Mouse (Mus musculus) limb, embryonic 11.5 days (tissue): ENCODE results near the gene Rab34. TPM values are rescaled to one million over a fixed set of nuclear protein-coding genes. Genes with fewer than 3 reads are reported as not detected.

Experiments
- ATAC-seq: fragments of 200-750 bp; cut with Nextera tagmentation; 2 replicates; pipeline ENCODE4 v1.8.0; 2017; ENCODE audit warnings: low read depth; ENCODE audit not compliant: insufficient number of reproducible peaks, low FRiP score, low TSS enrichment
- DNase-seq: peaks from one replicate; pipeline ENCODE4 v3.0.0-alpha.2; 2015; ENCODE audit warnings: low spot score
- H3K27ac ChIP-seq: fragments of 300-500 bp; sonication (generic); replicated peaks from 2 replicates; pipeline ENCODE4 v1.5.1; 2014; ENCODE audit warnings: low read depth, mild to moderate bottlenecking, low read length
- H3K27me3 ChIP-seq: fragments of 300-500 bp; sonication (generic); 2 replicates; pipeline ENCODE4 v1.6.1; 2014; ENCODE audit warnings: mild to moderate bottlenecking, low read length, mixed read lengths; ENCODE audit not compliant: control insufficient read depth, insufficient read depth
- H3K36me3 ChIP-seq: fragments of 300-500 bp; sonication (generic); 2 replicates; pipeline ENCODE4 v1.6.1; 2014; ENCODE audit warnings: mild to moderate bottlenecking, low read length, moderate library complexity, mixed read lengths; ENCODE audit not compliant: control insufficient read depth, insufficient read depth
- H3K4me1 ChIP-seq: fragments of 300-500 bp; sonication (generic); 2 replicates; pipeline ENCODE4 v1.6.1; 2014; ENCODE audit warnings: low read length, mixed read lengths; ENCODE audit not compliant: control insufficient read depth, insufficient read depth
- H3K4me2 ChIP-seq: fragments of 300-500 bp; sonication (generic); 2 replicates; pipeline ENCODE4 v1.6.1; 2014; ENCODE audit warnings: low read depth, mild to moderate bottlenecking, moderate library complexity; ENCODE audit not compliant: severe bottlenecking
- H3K4me3 ChIP-seq: fragments of 300-500 bp; sonication (generic); 2 replicates; pipeline ENCODE4 v1.5.1; 2014; ENCODE audit warnings: low read depth, low read length
- H3K9ac ChIP-seq: fragments of 300-500 bp; sonication (generic); 2 replicates; pipeline ENCODE4 v1.6.1; 2014; ENCODE audit warnings: mild to moderate bottlenecking, low read length
- H3K9me3 ChIP-seq: fragments of 300-500 bp; sonication (generic); 2 replicates; pipeline ENCODE4 v1.6.1; 2016; ENCODE audit warnings: low read length; ENCODE audit not compliant: control insufficient read depth
- WGBS: fragments of 180-500 bp; shearing (Covaris S2); extraction: QIAGEN DNeasy Blood & Tissue Kit; methylation state at CpG from one replicate; pipeline ENCODE4 v1.1.7; 2014; 5-methylcytosine and 5-hydroxymethylcytosine counted together
- polyA plus RNA-seq: library from polyadenylated mRNA; unstranded; fragments of >200 nt; fragmentation: Nextera tagmentation; extraction: Ambion mirVana; gene quantifications from 2 replicates; pipeline ENCODE4 v1.2.1, GENCODE M21; 2014

Rab34 gene
- polyA plus RNA-seq, 1 experiment from 2014 or later, result 144 TPM

GRCm38 (mm10) chr11:78167257-78167959 is 20.8 kb upstream of the Rab34 start:
- no peak overlapping the region for H3K9ac ChIP-seq
- H3K4me2 ChIP-seq, result no peak overlapping the region
- H3K27me3 ChIP-seq, result no peaks in the 10 kb centered on the region
- 90% methylated on average over 14 of the region's 14 CpGs for WGBS
- ATAC-seq (no peak), DNase-seq (no peak)
- H3K9me3 ChIP-seq, result no peaks in the 10 kb centered on the region
- H3K4me3 ChIP-seq, result no peak overlapping the region
- no peak overlapping the region for H3K27ac ChIP-seq
- H3K36me3 ChIP-seq, result peaks cover 2% of the 10 kb centered on the region; the same call in 1 of the 2 replicates
- H3K4me1 ChIP-seq, result peaks cover 17% of the 10 kb centered on the region

DNA sequence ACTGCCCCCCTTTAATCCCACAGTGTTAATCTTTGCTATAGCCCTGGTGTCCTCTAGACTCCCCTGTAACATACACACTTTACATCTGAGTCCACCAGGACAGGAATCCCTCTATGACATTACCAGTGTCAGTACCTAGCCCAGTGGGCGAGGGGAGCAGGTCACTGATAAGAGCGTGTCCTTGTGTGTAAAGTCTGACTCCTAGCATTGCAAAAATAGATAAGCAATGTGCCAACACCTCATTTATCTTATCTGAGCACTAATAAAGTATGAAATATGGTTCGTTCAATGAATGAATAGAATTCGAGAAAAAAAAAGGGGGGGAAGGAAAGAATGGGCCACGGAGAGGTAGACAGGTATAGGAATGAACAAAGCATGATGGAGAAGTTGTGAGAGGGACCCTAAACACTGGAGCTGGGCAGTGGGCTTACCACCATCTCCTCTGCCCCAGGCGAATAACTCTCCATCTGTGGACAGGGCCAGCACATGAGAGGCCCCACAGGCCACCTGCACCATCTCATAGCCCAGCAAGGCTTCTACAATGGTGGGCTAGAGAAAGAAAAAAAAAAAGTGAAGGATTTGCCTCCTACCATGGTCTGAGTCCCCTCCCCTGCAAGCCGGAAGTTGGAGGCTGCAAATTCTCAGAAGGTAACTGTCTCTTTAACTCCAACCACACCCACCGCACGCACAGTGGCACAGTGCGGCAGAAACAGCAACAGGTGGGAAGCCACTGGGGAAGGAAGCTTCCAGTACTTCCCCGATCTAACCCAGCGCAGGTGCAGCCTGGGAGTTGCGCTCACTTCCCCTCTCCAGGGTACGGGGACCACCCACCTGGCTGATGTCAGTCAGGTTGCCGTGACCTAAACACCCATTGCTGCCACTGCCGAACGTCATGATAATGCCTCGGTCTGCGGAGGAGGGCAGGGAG is 19.4 kb upstream of the Rab34 start:
- ATAC-seq, result no peak
- peaks cover 7% of the 10 kb centered on the region; the same call in 1 of the 2 replicates for H3K4me1 ChIP-seq
- H3K27me3 ChIP-seq, result no peaks in the 10 kb centered on the region
- H3K9me3 ChIP-seq, result no peaks in the 10 kb centered on the region
- WGBS, result 63% methylated on average over 19 of the region's 19 CpGs
- H3K4me2 ChIP-seq, result no peak overlapping the region
- no peak overlapping the region for H3K9ac ChIP-seq
- H3K4me3 ChIP-seq, result no peak overlapping the region
- DNase-seq, result no peak
- H3K27ac ChIP-seq, result no peak overlapping the region
- H3K36me3 ChIP-seq, result peaks cover 2% of the 10 kb centered on the region; the same call in 1 of the 2 replicates

DNA sequence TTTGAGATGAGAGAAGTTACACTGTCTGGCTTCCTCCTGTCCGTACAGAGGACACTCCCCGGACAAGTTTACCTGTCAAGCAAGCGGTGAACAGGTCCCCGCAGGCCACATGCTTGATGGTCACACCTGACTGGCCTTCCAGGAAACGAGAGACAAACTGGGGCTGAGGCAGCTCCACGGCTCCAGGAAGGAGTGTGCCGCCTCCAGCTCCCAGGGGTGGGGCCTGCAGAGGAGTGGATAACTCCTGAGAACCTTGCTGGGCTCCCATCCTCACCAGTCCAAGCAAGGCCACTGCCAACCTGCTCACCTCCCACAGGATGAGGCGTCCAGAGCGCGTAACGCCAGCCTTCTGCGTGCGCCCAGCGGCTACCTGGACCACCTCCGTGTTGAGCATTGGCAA is 17.9 kb upstream of the Rab34 start:
- H3K9me3 ChIP-seq, result no peaks in the 10 kb centered on the region
- no peak overlapping the region for H3K4me3 ChIP-seq
- H3K9ac ChIP-seq, result no peak overlapping the region
- H3K36me3 ChIP-seq, result peaks cover 2% of the 10 kb centered on the region; the same call in 1 of the 2 replicates
- WGBS, result 85% methylated on average over 15 of the region's 15 CpGs
- DNase-seq (no peak), ATAC-seq (no peak)
- H3K27ac ChIP-seq, result no peak overlapping the region
- no peaks in the 10 kb centered on the region for H3K27me3 ChIP-seq
- no peak overlapping the region for H3K4me2 ChIP-seq
- peaks cover 7% of the 10 kb centered on the region; the same call in 1 of the 2 replicates for H3K4me1 ChIP-seq

DNA sequence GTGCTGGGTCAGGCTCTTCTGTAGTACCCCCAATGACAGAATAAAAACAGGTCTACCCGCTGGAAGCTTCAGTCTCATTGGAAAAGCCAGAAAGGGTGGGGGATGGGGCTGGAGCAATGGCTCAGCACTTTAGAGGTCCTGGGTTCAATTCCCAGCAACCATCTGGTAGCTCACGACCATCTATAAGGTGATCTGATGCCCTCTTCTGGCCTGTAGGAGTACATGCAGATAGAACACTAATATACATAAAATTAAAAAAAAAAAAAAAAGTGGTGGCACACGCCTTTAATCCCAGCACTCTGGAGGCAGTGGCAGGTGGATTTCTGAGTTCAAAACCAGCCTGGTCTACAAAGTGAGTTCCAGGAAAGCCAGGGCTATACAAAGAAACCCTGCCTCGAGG is 16.9 kb upstream of the Rab34 start:
- no peaks in the 10 kb centered on the region for H3K9me3 ChIP-seq
- no peak for DNase-seq
- WGBS, result 79% methylated on average over 4 of the region's 4 CpGs

GRCm38 (mm10) chr11:78172034-78172747 is 16.0 kb upstream of the Rab34 start:
- 79% methylated on average over 16 of the region's 16 CpGs for WGBS
- Histone ChIP-seq H3K4me1 (peaks cover 3% of the 10 kb centered on the region; the same call in 1 of the 2 replicates), H3K9ac (no peak overlapping the region), H3K4me3 (no peak overlapping the region), H3K9me3 (no peaks in the 10 kb centered on the region), H3K36me3 (peaks cover 2% of the 10 kb centered on the region; the same call in 1 of the 2 replicates), H3K27ac (no peak overlapping the region), H3K4me2 (no peak overlapping the region), H3K27me3 (no peaks in the 10 kb centered on the region)
- ATAC-seq (no peak), DNase-seq (no peak)

More for the DNA sequence above, 16.9 kb upstream of the Rab34 start:
- Histone ChIP-seq H3K9ac (no peak overlapping the region), H3K4me2 (no peak overlapping the region), H3K4me3 (no peak overlapping the region), H3K36me3 (peaks cover 2% of the 10 kb centered on the region; the same call in 1 of the 2 replicates), H3K27me3 (no peaks in the 10 kb centered on the region), H3K27ac (no peak overlapping the region), H3K4me1 (peaks cover 3% of the 10 kb centered on the region; the same call in 1 of the 2 replicates)
- no peak for ATAC-seq

GRCm38 (mm10) chr11:78172748-78173383 is 15.4 kb upstream of the Rab34 start:
- Histone ChIP-seq H3K27me3 (no peaks in the 10 kb centered on the region), H3K9me3 (no peaks in the 10 kb centered on the region), H3K27ac (no peak overlapping the region), H3K4me3 (no peak overlapping the region), H3K36me3 (peaks cover 2% of the 10 kb centered on the region; the same call in 1 of the 2 replicates), H3K4me2 (no peak overlapping the region), H3K4me1 (peaks cover 8% of the 10 kb centered on the region; the same call in 1 of the 2 replicates), H3K9ac (no peak overlapping the region)
- DNase-seq (no peak), ATAC-seq (no peak)
- WGBS, result 81% methylated on average over 19 of the region's 19 CpGs

GRCm38 (mm10) chr11:78174506-78174905 is 13.7 kb upstream of the Rab34 start:
- no peaks in the 10 kb centered on the region for H3K9me3 ChIP-seq
- H3K36me3 ChIP-seq, result peaks cover 2% of the 10 kb centered on the region; the same call in 1 of the 2 replicates
- H3K4me2 ChIP-seq, result no peak overlapping the region
- no peak overlapping the region for H3K27ac ChIP-seq
- H3K4me1 ChIP-seq, result peaks cover 13% of the 10 kb centered on the region; the same call in 1 of the 2 replicates
- H3K4me3 ChIP-seq, result no peak overlapping the region
- no peaks in the 10 kb centered on the region for H3K27me3 ChIP-seq
- no peak overlapping the region for H3K9ac ChIP-seq
- 95% methylated on average over 3 of the region's 3 CpGs for WGBS
- DNase-seq, result no peak
- ATAC-seq, result no peak
